Mouse (Mus musculus): ENCODE results near the gene Cbs.
A peak's percentile ranks its signal among the peaks of the same experiment; 100 is the strongest.

Gene Cbs

GRCm38 (mm10) chr17:31636942-31637811 is at the start of gene Cbs:
TSS of gene Cbs (minus strand) at chr17:31637238.
- peak; percentile 30 to 32 for DNase-seq

GRCm38 (mm10) chr17:31686225-31686564 is 49.2 kb upstream of the Cbs start:
- DNase-seq: no peak

- DNase-seq: peak; percentile 61 to 72
These were observed 48.6 kb upstream of the Cbs start for GRCm38 (mm10) chr17:31685514-31686224.

GRCm38 (mm10) chr17:31680450-31680849 is 43.4 kb upstream of the Cbs start:
- DNase-seq: no peak

GRCm38 (mm10) chr17:31677507-31677906 is 40.5 kb upstream of the Cbs start, which contains the start of gene Cryaa:
TSS of gene Cryaa (plus strand) at chr17:31677807.
- DNase-seq: no peak

GRCm38 (mm10) chr17:31674426-31674825 is 37.4 kb upstream of the Cbs start:
- DNase-seq: no peak

GRCm38 (mm10) chr17:31672279-31672678 is 35.2 kb upstream of the Cbs start:
- no peak for DNase-seq

- no peak for DNase-seq
These were observed 34.7 kb upstream of the Cbs start for GRCm38 (mm10) chr17:31671698-31672097.

- DNase-seq: no peak
These were observed 33.1 kb upstream of the Cbs start for GRCm38 (mm10) chr17:31670163-31670562.

- no peak for DNase-seq
These were observed 31.3 kb upstream of the Cbs start for GRCm38 (mm10) chr17:31668306-31668705.

- peak; percentile 67 to 81 for DNase-seq
These were observed 27.7 kb upstream of the Cbs start for GRCm38 (mm10) chr17:31664760-31665159.

- no peak for DNase-seq
These were observed 25.8 kb upstream of the Cbs start for GRCm38 (mm10) chr17:31662855-31663254.

GRCm38 (mm10) chr17:31660661-31661250 is 23.7 kb upstream of the Cbs start:
- DNase-seq: no peak

- DNase-seq: peak; percentile 95 to 99
These were observed 21.6 kb upstream of the Cbs start, which contains the start of gene U2af1 for GRCm38 (mm10) chr17:31658468-31659185. TSS of gene U2af1 (minus strand) at chr17:31658892.

- DNase-seq: no peak
These were observed 21.1 kb upstream of the Cbs start for GRCm38 (mm10) chr17:31658136-31658467.

- DNase-seq: no peak
These were observed 20.3 kb upstream of the Cbs start for GRCm38 (mm10) chr17:31657141-31657983.

- DNase-seq: no peak
These were observed 19.6 kb upstream of the Cbs start for GRCm38 (mm10) chr17:31656682-31657081.

- no peak for DNase-seq
These were observed 18.3 kb upstream of the Cbs start for GRCm38 (mm10) chr17:31655366-31655765.

- no peak for DNase-seq
These were observed 16.2 kb upstream of the Cbs start for GRCm38 (mm10) chr17:31653277-31653676.

- DNase-seq: no peak
These were observed 15.1 kb upstream of the Cbs start for GRCm38 (mm10) chr17:31652152-31652551.

GRCm38 (mm10) chr17:31646199-31647002 is 9.4 kb upstream of the Cbs start:
- no peak for DNase-seq
